Mouse (Mus musculus): ENCODE measurements around the gene Slc24a3. TPM values are rescaled to one million over a fixed set of nuclear protein-coding genes. Genes with fewer than 3 reads are reported as not detected.

Gene Slc24a3
- total RNA-seq, 1 experiment, result 0.98 TPM

DNA sequence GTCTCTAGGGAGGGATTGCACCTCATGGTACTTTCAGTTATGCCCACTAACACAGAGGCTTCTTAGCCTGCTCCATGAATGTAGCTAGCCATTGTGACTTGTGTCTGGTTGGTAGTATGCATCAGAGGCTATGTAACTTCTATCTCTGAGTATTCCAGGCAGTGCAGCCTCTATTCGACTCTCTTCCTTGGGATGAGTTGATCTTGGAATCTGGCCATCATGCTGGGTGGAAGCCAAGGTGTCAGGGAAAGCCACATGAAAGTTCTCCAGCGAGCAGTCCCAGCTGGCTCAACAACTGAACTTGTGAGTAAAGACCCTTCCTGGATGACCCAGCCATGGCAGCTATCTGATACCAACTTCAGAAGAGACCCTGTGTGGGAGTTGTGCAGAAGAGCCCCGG lies 89.8 kb downstream of the Slc24a3 start:
- no peak for DNase-seq (ENCODE audit: low read depth, low spot score)

DNA sequence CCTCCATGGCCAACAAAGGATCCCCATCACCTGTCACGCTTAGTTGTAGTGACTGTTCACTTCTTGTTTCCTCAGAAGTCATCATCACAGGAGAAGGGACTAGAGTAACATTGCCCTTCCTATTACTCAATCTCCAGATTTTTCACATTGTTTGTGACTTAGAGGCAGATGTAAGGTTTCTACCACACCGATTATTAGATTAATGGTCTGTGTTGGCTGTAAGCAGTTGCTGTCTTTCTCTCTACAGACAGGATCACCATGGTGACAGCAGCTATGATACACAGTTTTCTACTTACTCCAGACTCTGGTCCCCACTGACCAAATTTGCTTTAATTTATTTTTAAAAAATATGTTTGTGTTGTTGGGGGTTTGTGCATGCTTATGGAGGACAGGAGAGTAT lies 90.3 kb downstream of the Slc24a3 start:
- no peaks in the 10 kb centered on the region for H3K36me3 ChIP-seq (ENCODE audit: control insufficient read depth, insufficient read depth, low read length, poor library complexity, severe bottlenecking)
- no peak for DNase-seq (ENCODE audit: low read depth, low spot score)
- H3K4me1 ChIP-seq (ENCODE audit: control insufficient read depth in 2 of 2, insufficient read depth in 2 of 2, low read length in 2 of 2, poor library complexity in 1 of 2), result no peaks in the 10 kb centered on the region
- H3K9ac ChIP-seq (ENCODE audit: insufficient read depth, low read depth, low read length, poor library complexity, severe bottlenecking), result no peak overlapping the region
- no peak overlapping the region for H3K27ac ChIP-seq (ENCODE audit: insufficient read depth, low read depth, low read length, poor library complexity, severe bottlenecking)
- no peak overlapping the region for H3K4me3 ChIP-seq (ENCODE audit: insufficient read depth in 1 of 2, low read depth in 1 of 2, low read length in 2 of 2, poor library complexity in 1 of 2, severe bottlenecking in 1 of 2)
- H3K9me3 ChIP-seq (ENCODE audit: control insufficient read depth, insufficient read depth, low read depth, low read length), result no peaks in the 10 kb centered on the region
- in situ Hi-C loops (cut with MboI; ENCODE audit: low sequenced_read_pairs in 2 of 2, unreplicated experiment in 2 of 2), result no loop called here
- no peak for TF ChIP-seq CHD2 (IDR thresholded peaks at IDR 0.05; ENCODE audit: low read depth, low read length)
- no peak for TF ChIP-seq ZNF384 (IDR thresholded peaks at IDR 0.05; ENCODE audit: low read depth, low read length)
- TF ChIP-seq HCFC1 (IDR thresholded peaks at IDR 0.05; ENCODE audit: borderline replicate concordance, insufficient read depth, low read length), result no peak
- no peak for TF ChIP-seq MAFK (IDR thresholded peaks at IDR 0.05; ENCODE audit: insufficient read depth, low read depth, low read length)
- no peak for TF ChIP-seq ZC3H11A (IDR thresholded peaks at IDR 0.05; ENCODE audit: borderline replicate concordance, low read depth, low read length)

More for the DNA sequence above, 89.8 kb downstream of the Slc24a3 start:
- in situ Hi-C loops (cut with MboI; ENCODE audit: low sequenced_read_pairs in 2 of 2, unreplicated experiment in 2 of 2), result no loop called here
- Histone ChIP-seq H3K27ac (ENCODE audit: insufficient read depth, low read depth, low read length, poor library complexity, severe bottlenecking) (no peak overlapping the region), H3K9ac (ENCODE audit: insufficient read depth, low read depth, low read length, poor library complexity, severe bottlenecking) (no peak overlapping the region), H3K36me3 (ENCODE audit: control insufficient read depth, insufficient read depth, low read length, poor library complexity, severe bottlenecking) (no peaks in the 10 kb centered on the region), H3K4me3 (ENCODE audit: insufficient read depth in 1 of 2, low read depth in 1 of 2, low read length in 2 of 2, poor library complexity in 1 of 2, severe bottlenecking in 1 of 2) (no peak overlapping the region), H3K9me3 (ENCODE audit: control insufficient read depth, insufficient read depth, low read depth, low read length) (no peaks in the 10 kb centered on the region), H3K4me1 (ENCODE audit: control insufficient read depth in 2 of 2, insufficient read depth in 2 of 2, low read length in 2 of 2, poor library complexity in 1 of 2) (no peaks in the 10 kb centered on the region)
- no peak for TF ChIP-seq HCFC1 (IDR thresholded peaks at IDR 0.05; ENCODE audit: borderline replicate concordance, insufficient read depth, low read length)
- no peak for TF ChIP-seq CHD2 (IDR thresholded peaks at IDR 0.05; ENCODE audit: low read depth, low read length)
- TF ChIP-seq ZC3H11A (IDR thresholded peaks at IDR 0.05; ENCODE audit: borderline replicate concordance, low read depth, low read length), result no peak
- no peak for TF ChIP-seq MAFK (IDR thresholded peaks at IDR 0.05; ENCODE audit: insufficient read depth, low read depth, low read length)
- no peak for TF ChIP-seq ZNF384 (IDR thresholded peaks at IDR 0.05; ENCODE audit: low read depth, low read length)

DNA sequence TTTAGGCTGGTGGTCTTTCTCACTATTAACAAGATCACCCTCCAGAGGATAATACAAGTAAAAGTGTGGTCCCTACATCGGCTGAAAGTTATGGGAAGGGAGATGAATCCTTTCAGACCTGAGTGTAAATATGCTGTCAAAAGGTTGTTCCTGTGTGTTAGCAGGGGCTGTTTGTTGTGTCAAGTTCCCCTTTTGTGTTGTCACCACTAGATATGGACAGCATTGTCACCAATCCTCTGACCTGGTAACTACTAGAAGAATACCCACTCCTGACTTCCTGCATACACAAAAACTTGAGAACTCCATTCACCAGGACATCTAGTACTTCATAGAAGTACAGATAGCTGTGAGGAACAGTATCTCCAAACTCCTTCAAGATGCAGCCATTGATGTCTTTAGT lies 93.0 kb downstream of the Slc24a3 start:
- H3K36me3 ChIP-seq (ENCODE audit: control insufficient read depth, insufficient read depth, low read length, poor library complexity, severe bottlenecking), result no peaks in the 10 kb centered on the region
- in situ Hi-C loops (cut with MboI; ENCODE audit: low sequenced_read_pairs in 2 of 2, unreplicated experiment in 2 of 2), result no loop called here
- no peak for DNase-seq (ENCODE audit: low read depth, low spot score)
- no peaks in the 10 kb centered on the region for H3K9me3 ChIP-seq (ENCODE audit: control insufficient read depth, insufficient read depth, low read depth, low read length)
- H3K4me1 ChIP-seq (ENCODE audit: control insufficient read depth in 2 of 2, insufficient read depth in 2 of 2, low read length in 2 of 2, poor library complexity in 1 of 2), result no peaks in the 10 kb centered on the region
- TF ChIP-seq HCFC1 (IDR thresholded peaks at IDR 0.05; ENCODE audit: borderline replicate concordance, insufficient read depth, low read length) (no peak), ZC3H11A (IDR thresholded peaks at IDR 0.05; ENCODE audit: borderline replicate concordance, low read depth, low read length) (no peak), CHD2 (IDR thresholded peaks at IDR 0.05; ENCODE audit: low read depth, low read length) (no peak), MAFK (IDR thresholded peaks at IDR 0.05; ENCODE audit: insufficient read depth, low read depth, low read length) (no peak), ZNF384 (IDR thresholded peaks at IDR 0.05; ENCODE audit: low read depth, low read length) (no peak)
- no peak overlapping the region for H3K9ac ChIP-seq (ENCODE audit: insufficient read depth, low read depth, low read length, poor library complexity, severe bottlenecking)
- no peak overlapping the region for H3K27ac ChIP-seq (ENCODE audit: insufficient read depth, low read depth, low read length, poor library complexity, severe bottlenecking)
- H3K4me3 ChIP-seq (ENCODE audit: insufficient read depth in 1 of 2, low read depth in 1 of 2, low read length in 2 of 2, poor library complexity in 1 of 2, severe bottlenecking in 1 of 2), result no peak overlapping the region

DNA sequence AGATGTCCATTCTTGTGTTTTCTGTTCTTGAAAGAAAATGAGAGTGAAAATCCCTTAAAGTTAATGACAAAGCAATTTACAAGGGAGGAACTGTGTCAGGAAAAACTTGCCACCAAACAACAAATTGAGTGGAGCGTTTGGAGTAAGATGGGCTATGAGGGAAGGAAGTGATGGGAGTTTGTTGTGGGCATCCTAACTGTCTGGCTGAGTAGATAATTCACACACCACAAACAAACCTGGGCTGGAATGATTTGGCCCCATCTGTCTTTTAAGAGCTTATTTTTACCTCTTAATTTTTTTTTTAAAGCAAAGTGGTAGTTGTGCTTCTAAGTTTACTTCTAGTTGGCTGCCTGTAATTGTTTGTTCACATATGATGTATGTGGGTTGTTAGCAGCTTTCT lies 94.6 kb downstream of the Slc24a3 start:
- TF ChIP-seq ZC3H11A (IDR thresholded peaks at IDR 0.05; ENCODE audit: borderline replicate concordance, low read depth, low read length) (no peak), CHD2 (IDR thresholded peaks at IDR 0.05; ENCODE audit: low read depth, low read length) (no peak), HCFC1 (IDR thresholded peaks at IDR 0.05; ENCODE audit: borderline replicate concordance, insufficient read depth, low read length) (no peak), MAFK (IDR thresholded peaks at IDR 0.05; ENCODE audit: insufficient read depth, low read depth, low read length) (no peak), ZNF384 (IDR thresholded peaks at IDR 0.05; ENCODE audit: low read depth, low read length) (no peak)
- no peak for DNase-seq (ENCODE audit: low read depth, low spot score)
- in situ Hi-C loops (cut with MboI; ENCODE audit: low sequenced_read_pairs in 2 of 2, unreplicated experiment in 2 of 2), result no loop called here

DNA sequence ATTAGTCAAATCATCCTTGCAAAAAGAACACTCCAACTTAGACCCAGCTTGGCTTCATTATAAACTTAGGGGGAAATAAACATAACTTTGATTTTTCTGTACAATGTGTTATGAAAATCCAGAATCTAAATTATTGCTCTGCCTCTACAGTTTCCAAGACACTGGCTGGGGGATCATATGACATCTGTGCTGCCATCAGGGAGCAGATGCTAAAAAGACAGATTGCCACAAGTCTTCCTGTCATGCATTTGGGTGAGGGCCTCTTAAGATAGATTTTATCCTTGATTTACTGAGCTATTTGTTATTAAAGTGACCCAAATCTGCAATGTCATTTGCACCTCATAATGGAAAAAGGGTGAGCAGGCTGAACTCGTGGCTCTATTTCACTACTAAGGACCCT lies 99.2 kb downstream of the Slc24a3 start:
- peaks cover 0 to 2% of the 10 kb centered on the region in 2 experiments; a peak in 1 of 4 replicates for H3K4me1 ChIP-seq (ENCODE audit: control insufficient read depth in 2 of 2, insufficient read depth in 2 of 2, low read length in 2 of 2, poor library complexity in 1 of 2)
- no peak overlapping the region for H3K27ac ChIP-seq (ENCODE audit: insufficient read depth, low read depth, low read length, poor library complexity, severe bottlenecking)
- H3K9me3 ChIP-seq (ENCODE audit: control insufficient read depth, insufficient read depth, low read depth, low read length), result no peaks in the 10 kb centered on the region
- H3K4me3 ChIP-seq (ENCODE audit: insufficient read depth in 1 of 2, low read depth in 1 of 2, low read length in 2 of 2, poor library complexity in 1 of 2, severe bottlenecking in 1 of 2), result no peak overlapping the region
- no peaks in the 10 kb centered on the region for H3K36me3 ChIP-seq (ENCODE audit: control insufficient read depth, insufficient read depth, low read length, poor library complexity, severe bottlenecking)
- TF ChIP-seq HCFC1 (IDR thresholded peaks at IDR 0.05; ENCODE audit: borderline replicate concordance, insufficient read depth, low read length), result no peak
- no peak for TF ChIP-seq ZNF384 (IDR thresholded peaks at IDR 0.05; ENCODE audit: low read depth, low read length)
- no peak for TF ChIP-seq ZC3H11A (IDR thresholded peaks at IDR 0.05; ENCODE audit: borderline replicate concordance, low read depth, low read length)
- no peak for TF ChIP-seq CHD2 (IDR thresholded peaks at IDR 0.05; ENCODE audit: low read depth, low read length)
- TF ChIP-seq MAFK (IDR thresholded peaks at IDR 0.05; ENCODE audit: insufficient read depth, low read depth, low read length), result no peak
- in situ Hi-C loops (cut with MboI; ENCODE audit: low sequenced_read_pairs in 2 of 2, unreplicated experiment in 2 of 2), result no loop called here
- no peak for DNase-seq (ENCODE audit: low read depth, low spot score)
- H3K9ac ChIP-seq (ENCODE audit: insufficient read depth, low read depth, low read length, poor library complexity, severe bottlenecking), result no peak overlapping the region

More for the DNA sequence above, 94.6 kb downstream of the Slc24a3 start:
- H3K4me3 ChIP-seq (ENCODE audit: insufficient read depth in 1 of 2, low read depth in 1 of 2, low read length in 2 of 2, poor library complexity in 1 of 2, severe bottlenecking in 1 of 2), result no peak overlapping the region
- H3K36me3 ChIP-seq (ENCODE audit: control insufficient read depth, insufficient read depth, low read length, poor library complexity, severe bottlenecking), result no peaks in the 10 kb centered on the region
- H3K9me3 ChIP-seq (ENCODE audit: control insufficient read depth, insufficient read depth, low read depth, low read length), result no peaks in the 10 kb centered on the region
- no peak overlapping the region for H3K27ac ChIP-seq (ENCODE audit: insufficient read depth, low read depth, low read length, poor library complexity, severe bottlenecking)
- no peaks in the 10 kb centered on the region for H3K4me1 ChIP-seq (ENCODE audit: control insufficient read depth in 2 of 2, insufficient read depth in 2 of 2, low read length in 2 of 2, poor library complexity in 1 of 2)
- H3K9ac ChIP-seq (ENCODE audit: insufficient read depth, low read depth, low read length, poor library complexity, severe bottlenecking), result no peak overlapping the region
